Mouse (Mus musculus) spleen, adult 12 weeks (tissue): ENCODE data around the gene Fan1.
A peak's percentile ranks its signal among the peaks of the same experiment; 100 is the strongest.

Source experiments
- DNase-seq: peaks from one replicate; pipeline ENCODE4 v3.0.0; 2022; ENCODE audit warnings: low spot score

Fan1 gene

DNA sequence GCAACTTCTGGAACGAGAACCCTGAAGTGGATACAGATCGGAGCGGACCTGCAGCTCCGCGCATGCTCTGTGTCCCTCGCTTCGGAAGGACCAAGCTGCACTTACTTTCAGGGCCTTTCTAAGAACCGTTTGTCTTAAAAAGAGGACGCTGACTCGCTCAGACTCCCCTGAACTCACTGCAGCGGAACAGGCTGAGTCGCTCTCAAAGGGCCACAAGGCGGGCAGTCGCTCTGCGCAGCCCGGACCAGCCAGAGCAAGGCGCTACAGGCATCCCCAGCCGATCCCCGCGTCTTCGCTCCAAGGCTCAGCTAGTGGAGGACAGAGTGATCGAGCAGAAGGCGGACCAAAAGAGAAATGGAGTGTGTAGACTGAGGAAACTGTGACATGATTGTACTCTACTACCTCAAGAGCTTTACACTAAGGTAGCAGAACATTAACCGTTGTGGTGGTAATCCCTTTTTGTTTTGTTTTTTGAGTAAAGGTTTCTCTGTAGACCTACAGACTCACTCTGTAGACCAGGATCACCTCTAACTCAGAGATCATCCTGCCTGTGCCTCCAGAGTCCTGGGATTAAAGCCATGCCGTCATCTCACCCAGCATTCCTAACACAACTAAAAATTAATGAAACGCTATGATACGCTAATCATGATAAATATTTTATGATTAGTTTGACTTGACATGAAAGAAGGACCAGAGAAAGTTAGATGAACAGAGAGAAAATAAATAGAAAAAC is at the start of gene Fan1:
TSS of gene Fan1 (minus strand) at position 266 of the 733 bp plus-strand sequence.
- DNase-seq, result peak; percentile 83

DNA sequence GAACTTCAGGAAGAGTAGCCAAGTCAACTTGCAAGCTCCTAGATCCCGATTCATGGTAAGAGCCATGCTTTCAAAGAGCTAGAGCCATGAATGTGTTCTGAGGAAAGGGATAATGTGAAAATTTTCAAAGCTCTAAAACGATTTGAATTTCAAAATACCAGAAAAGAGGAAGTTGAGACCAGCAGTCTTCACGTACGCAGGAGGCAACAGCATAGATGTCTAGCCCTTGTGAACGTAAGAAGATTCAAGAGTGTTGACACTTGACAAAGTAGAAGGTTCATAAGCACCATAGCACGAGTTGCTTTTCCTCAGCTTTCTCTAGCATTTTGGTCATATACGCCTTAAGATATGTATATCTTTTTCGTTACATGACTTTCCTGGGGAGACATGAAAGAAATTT is 30.1 kb upstream of the Fan1 start:
- DNase-seq, result no peak

DNA sequence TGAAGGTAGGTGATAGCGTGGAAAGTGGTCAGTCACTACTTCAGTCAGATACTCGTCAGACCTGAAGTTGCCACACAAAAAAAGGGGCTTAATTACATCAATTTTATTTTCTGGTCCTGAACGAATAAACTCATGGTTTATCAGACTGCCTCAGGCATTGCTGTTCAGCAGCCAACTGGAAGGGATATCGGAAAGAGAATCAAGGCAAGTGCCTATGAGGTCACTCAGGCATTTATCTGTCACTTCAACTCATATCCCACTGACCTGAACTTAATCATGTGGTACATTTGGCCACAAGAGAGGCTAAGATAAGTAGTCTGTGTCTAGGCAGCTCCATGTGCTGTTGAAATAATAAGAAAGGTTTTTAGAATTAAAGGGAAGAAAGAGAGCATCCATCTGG is 28.6 kb upstream of the Fan1 start:
- DNase-seq, result no peak

DNA sequence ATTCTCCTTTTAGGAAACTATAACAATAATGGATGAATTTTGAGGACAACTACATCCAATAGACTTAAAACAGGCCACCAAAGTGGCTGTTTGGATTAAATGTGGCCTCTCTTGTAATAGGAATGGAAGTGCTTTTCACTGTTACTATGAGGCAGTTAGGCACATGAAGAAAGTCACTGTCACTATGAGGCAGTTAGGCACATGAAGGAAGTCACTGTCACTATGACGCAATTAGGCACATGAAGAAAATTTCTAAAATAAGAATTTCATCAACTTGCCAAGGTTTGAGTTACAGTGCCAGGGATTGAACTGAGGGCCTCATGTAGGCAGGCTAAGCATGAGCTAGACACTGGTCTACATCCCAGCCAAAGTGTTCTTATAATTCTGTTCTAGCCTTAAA is 26.8 kb upstream of the Fan1 start:
- no peak for DNase-seq

DNA sequence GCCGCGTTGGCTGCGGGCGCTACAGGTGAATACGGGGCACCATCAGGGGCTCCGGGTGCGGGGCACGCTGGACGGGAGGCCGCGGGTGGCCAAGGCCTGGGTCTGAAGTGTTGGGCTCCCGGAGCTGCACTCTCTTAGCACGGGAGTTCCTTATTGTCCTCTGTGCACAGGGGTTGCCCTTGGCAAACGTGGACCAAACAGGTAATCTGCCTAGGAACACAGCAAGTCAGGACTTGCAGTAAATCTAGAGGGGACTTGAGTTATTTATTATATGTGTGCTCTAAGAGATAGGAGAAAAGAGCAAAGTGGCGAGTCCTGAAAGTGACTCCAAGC is 18.9 kb upstream of the Fan1 start:
- no peak for DNase-seq

DNA sequence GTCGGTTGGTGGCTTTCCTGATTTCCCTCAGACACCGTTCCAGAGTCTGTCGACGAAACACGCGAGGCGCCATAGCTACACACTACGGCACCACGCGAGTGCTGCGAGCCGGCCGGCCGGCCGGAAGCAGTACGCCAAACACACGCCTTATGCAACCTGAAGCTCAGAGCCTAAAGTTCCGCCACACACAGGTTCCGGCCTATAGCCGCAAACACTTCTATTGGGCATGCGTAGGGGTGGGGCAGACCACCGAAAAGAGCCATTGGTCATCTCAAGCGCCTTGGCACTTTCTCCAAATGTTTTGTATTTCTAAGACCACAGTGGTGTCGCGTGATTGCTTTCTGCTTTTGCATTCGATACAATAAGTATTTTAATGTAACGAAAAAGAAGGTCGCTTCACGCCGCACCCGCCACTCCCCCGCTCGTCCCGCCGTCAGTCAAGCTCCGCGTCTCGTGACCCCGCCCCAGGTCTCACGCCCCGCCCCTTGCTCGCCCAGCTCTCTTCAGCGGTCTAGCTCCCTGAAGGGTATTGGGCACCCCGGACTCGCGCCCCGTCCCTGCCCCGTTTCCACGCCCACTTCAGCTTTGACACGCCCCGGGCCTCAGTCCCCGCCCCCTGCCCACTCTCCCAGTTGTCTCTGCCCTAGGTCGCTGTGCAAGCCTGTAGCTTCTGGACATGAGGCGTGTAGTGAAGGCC is 18.4 kb upstream of the Fan1 start, which contains the start of the genes Mphosph10 and Mcee:
TSS of gene Mphosph10 (minus strand) at position 147 of the 697 bp plus-strand sequence.
TSS of gene Mcee (plus strand) at position 486 of the 697 bp plus-strand sequence.
- peak; percentile 97 for DNase-seq

DNA sequence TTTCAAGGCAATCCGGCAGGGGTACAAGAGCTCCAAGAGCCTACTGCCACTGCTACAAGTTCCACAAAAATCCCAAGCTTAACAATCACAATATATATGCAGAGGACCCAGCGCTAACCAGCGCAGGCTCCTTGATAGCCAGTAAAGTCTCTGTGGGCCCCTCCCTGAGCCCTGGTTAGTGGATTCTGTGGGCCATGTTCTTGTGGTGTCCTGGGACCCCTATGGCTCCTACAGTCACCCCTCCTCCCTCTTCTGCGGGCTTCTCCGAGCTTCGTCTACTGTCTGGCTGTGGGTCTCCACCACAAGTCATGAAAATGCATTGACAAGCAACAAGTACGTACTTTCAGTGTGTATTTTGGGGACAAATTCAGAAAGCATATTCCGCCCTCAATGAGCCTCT is 17.6 kb upstream of the Fan1 start:
- DNase-seq, result peak; percentile 31

DNA sequence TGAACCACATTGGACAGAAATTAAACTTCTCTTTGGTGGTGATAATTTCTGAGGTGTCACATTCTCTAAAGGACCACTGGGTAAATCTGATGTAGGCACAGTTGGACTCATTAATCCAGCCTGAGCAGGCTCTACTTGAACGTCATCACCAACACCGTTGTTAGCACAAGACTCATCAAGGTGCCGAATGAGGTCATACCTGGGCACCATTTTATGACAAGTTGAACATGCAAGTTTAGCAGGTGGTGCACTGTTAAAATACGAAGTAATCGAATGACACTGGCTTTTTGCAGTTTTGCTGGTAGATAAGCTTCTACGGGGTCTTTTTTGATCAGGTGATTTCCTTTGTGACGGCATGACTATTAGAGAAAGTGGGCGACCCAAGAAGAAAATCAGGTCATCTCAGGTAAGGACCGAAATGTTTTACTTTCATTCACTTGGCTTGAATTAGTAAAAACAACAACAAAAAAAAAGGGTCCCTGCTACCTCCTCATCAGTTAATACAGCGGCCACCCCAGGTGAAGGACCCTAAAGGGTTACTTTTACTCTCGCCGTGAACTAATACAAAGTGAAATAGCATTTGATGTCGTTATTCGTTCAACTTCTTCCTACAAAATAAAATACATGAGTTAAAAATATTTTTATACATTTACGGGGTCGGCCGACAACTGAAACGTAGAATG is 607 bp downstream of the Fan1 start:
- no peak for DNase-seq

DNA sequence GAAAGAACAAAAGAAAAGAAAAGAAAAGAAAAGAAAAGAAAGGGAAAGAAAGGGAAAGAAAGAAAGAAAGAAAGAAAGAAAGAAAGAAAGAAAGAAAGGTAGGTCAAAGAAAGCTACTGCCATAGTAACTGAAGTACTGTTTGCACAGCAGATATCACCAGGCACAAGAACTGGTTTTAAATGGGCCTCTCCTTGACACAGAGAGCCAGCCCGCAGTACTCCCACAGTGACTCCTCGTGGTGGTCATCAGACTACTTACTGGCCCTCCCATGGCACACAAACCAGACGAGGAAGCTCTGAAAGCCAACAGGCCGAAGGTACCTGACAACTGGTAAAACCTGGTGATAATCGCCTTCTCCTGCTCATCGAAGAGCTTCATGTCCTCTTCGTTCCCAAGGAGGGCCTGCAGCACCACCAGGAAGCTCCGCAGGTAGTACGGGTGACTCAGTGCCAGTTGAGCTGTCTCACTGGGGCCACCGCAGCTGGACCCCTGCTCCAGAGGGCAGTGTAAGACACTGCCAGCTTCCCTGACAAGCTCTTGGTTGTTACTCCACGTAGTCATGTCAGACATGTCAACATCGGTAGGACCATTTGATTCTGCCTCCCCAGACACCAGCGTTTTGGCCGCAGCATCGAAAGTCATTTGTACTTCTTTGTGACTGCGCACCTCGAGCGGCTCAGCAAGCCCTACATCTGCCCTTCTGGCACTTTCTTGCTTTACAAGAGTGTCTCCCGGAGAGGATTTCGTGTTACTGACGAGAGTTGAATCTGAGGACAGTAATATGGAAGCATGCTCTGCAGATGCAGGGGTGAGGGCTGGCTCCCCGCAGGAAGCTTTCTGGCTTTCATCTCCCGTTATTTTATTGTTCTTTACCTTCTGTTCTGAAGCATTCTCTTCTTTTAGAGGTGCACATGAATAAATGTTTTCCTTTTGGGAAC is 1.7 kb downstream of the Fan1 start:
- no peak for DNase-seq

DNA sequence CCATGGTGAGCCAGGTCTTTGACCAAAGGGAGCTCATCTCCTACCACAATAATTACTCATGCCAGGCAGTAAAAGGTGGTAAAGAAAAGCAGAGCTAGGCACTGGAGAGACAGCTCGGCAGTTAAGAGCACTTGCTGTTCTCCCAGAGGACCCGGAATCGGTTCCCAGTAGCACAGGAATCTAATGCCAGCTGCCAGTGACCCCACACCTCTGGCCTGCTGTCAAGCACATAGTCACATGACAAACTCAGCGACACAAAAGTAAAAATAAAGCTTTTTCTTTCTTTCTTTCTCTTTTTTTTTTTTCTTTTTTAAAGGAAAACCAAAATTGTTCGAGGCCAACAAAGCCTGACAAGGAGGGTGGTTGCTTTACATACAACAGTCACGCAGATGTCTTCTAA is 4.1 kb downstream of the Fan1 start:
- DNase-seq, result no peak

DNA sequence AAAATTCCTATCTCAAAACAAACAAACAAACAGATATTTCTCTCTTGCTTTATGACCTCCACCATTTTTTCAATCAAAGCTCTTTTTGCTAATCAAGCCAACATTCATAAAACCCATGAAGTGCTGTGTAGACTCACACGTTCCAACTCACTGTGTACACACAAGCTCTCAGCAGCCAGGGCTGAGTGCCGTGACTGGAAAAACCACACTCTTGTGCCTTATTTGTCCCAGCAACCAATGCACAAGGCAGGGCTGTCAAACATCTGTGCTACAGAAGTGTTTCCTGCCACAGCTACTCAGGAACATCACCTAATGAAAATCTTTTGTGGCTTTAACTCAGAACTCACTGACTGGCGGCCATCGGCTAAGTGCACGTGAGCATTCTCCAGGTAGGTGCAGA is 8.0 kb downstream of the Fan1 start:
- no peak for DNase-seq

DNA sequence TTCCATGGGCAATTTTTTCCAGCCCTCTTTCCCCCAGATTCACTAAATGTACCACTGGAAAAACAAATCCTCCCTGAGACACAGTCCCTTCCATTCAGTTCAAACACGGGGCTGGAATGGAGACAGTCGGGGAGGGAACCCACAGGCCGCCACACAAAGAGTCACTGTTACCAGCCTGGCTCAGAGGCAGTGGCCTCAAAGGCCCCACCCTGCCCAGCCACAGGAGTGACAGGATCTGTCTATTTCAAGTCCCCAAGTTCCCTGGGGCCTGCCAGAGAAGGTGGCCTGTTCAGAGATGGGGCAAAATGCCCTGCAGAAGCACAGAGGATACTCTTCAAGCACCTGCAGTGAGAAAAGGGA is 13.3 kb downstream of the Fan1 start:
- DNase-seq, result no peak

DNA sequence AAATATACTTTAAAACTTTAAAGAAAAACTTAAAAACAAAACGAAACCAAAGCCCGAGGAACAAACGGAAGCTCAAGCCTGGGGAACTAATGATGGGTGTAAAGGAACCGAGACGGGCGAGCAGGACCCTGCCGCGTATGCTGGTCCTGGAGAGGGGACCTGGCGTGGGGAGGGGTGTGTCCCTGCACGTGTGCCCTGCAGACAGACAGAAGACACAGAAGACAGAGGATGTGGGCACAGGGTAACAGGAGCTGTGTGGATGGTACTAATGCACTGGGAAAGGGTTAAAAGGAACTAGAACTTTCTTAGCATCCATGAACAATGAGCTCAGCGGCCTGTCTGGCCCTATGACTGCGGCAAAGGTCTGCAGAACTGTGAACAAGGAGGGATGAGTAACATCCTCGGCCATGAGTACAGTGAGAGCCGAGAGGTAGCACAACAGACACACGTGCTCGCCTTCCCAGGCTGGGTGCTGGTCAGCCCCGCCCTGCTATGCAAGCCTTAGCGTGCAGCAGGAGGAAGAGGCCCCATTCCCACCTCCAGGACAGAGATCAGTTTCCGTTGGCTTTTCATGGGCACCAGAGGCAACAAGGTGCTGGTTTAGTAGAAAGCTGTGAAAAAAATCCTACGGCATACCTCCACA is 13.8 kb downstream of the Fan1 start:
- DNase-seq, result no peak

DNA sequence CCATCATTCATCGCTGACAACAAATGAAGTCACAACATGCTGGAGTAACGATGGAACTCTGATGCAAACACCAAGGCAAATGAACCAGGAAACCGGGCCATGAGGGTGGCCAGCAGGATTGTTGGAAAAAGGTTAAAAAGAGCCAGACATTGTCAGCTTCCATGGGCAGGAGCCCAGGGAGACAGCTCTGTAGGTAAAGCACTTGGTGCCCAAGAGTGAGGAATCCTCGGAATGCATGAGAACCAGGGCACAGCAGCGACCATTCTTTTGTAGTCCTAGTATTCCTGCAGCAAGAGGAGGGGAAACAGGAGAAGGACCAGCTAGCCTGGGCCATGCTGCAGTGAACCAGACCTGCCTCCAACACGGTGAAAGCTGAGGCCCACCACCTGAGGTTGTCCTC is 15.2 kb downstream of the Fan1 start:
- DNase-seq, result no peak

DNA sequence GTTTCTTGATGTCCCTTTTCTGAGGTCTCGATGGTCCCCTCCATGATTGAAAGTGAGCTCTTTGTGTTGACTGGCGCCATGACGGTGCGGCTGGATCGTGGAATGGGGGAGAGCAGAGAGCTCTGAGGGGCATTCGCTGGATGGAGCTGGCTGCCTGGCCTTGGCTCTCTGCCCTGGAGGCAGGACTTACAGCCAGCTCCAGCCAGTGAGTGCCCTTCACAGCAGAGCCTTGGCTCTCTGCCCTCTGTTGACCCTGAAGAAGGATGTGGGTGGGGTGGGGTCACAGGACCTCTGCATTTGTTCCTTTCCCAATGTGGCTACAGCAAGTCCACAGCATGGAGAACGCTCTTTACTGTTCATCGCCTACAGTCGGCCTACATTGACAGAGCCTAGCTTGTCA is 16.5 kb downstream of the Fan1 start:
- DNase-seq, result no peak

DNA sequence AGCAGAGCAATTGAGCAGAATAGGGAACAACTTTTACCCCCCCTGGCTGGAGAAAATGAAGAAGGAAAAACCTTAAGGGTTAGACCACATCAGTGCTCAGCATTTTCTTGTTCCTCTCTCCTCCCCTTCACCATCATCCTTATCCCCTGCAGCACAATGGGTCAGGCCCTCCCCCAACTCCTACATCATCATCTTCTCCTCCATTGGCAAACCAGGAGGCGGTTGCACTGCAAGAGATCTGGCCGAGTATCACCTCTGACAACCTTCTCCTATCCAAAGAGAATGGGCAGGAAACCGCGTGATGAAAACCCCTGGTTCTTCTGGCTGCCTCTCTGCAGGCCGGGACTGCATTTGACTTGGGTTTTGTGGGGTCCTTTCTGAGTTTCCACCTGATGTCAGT is 17.2 kb downstream of the Fan1 start:
- DNase-seq, result no peak

DNA sequence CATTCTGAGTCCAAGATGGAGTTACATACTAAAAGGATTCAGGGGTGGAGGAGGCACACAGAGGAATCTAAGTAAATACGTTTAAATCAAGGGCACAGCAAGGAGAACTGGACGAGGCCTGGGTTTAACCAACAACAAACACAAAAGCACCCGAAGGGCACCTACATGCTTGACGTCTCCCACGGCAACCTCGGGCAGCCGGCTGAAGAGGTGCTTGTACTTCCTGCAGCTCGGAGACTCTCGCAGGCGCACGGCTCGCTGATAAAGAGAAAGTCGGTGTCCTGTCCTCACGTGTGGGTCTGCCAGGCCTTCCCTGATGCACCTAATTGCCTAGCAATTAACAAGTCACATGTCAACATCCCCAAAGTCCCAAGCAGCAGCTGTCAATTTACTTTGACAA is 19.7 kb downstream of the Fan1 start:
- no peak for DNase-seq

DNA sequence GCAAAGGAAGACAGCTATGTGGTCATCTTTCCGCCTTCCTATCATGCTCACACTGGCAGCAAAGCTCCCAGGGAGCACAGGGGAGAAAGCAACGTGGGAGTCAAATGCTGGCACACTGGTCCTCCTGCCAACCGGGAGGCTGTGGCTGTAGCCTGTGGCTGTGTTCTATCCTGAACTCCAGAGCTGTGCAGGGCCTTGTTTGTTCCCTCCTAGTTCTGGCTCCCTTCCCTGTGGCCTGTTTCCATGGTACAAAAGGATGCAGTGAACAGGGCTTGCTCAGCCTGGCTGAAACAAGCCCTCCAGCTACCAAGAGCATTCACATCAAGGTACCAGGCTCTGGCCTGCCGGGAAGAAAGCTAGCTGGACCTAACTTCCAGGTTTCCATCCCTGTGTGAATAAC is 22.8 kb downstream of the Fan1 start:
- DNase-seq, result no peak

DNA sequence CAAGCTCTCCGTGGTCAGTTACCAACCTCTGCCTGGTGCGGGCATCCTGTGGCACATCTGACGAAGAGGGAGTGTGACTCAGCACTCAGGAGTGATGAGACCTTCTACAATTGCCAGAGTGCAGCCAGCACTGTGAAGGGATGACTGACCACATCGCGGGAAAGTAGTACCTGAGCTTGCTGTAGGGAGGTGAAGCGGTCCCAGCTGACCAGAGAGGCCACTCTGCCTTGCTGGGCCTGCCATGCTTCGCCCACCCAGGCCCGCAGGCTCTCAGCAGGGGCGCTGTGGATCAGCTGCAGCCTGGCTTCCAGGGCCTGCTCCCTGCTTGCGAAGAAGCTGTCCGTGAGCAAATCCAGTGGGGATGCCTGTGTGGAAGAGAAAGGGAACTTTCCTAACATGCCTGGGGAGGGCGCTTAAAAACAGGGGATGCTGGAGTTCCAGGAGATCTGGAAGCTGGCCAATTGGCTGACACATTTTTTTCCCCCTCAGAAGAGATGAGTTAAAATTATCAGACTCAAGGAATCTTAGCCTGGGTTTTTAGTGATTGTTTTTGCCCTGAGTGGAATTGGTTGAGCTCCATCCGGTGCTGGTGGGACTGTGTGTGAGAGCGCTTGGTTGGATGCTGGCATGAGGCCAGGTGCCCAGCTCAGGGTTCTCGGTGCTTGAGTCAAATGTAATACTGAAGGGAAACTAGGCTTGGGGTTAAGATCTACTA is 24.6 kb downstream of the Fan1 start:
- DNase-seq, result no peak

DNA sequence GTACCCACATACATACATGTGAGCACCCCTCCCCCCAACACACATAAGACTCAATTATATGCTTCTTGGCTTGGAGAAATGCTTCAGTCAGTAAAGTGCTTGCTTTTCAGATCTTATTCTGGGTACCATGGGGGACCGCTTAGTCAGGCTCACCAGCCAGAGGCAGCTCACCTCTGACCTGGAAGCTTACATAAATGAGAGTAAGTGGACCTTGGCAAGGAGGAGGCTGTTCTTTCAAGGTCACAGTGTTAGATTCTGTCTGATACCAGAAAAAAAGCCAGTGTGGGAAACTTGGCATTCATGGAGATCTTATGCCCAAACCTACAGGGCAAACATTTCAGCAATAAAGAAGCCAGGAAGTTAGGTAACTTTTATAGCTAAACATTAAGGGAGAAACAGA is 26.1 kb downstream of the Fan1 start:
- no peak for DNase-seq

DNA sequence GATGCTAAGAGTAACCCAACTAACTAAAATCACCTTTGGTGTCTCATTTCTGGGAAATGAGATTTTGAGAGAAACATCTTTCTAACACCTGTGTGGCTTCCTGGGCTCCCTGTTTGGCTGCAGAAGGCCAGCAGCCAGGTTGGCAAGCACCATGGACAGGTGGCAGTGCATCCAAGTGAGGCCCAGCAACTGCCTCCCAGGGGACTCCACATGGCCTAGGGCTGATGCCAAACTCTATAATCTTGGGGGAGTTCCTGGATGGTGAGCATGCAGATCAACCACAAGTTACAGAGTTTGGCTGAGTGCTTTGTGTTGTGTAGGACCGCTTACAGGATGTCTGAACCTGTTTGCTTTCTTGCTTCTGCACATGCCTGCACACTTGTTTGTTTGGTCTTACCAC is 41.2 kb downstream of the Fan1 start:
- no peak for DNase-seq
